Mouse (Mus musculus) kidney, adult 2 months (tissue): ENCODE data around the gene Slc4a5.

Source experiments
- CTCF ChIP-seq: fragments of 200-500 bp; conservative IDR thresholded peaks from 2 replicates; pipeline ENCODE4 v1.5.1; 2011; ENCODE audit warnings: low read depth, mild to moderate bottlenecking, control low read depth, low read length, moderate library complexity, mixed read lengths; ENCODE audit not compliant: insufficient read depth, insufficient read length
- POLR2A ChIP-seq: fragments of 200-500 bp; IDR thresholded peaks from one replicate; pipeline ENCODE4 v1.6.1; 2011; ENCODE audit warnings: low read depth, low read length, control low read depth

DNA sequence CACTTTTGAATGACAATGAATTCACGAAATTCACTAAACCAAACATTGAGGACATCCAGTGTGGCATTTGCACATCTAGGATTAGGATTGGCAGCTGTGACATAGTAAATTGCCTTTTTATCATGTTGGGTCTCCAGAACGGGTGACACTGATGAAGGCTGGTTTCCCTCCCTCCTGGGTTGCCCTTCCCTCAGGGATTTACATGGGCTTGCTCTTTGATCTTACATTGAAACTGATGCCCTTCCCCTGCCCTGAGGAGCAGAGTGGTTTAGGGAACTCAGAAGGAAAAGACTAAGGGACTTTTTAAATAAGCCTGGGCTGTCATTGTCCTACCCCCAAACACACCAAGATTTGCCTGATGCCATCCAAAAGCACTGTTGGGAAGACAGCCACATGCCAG lies 11.9 kb downstream of the Slc4a5 start:
- TF ChIP-seq CTCF (no peak), POLR2A (no peak)
